Mouse (Mus musculus): ENCODE results near the gene Mgl2. TPM values are rescaled to one million over a fixed set of nuclear protein-coding genes. Genes with fewer than 3 reads are reported as not detected.

Gene Mgl2
- 5.1 TPM for polyA plus RNA-seq (2014; fragmentation: Illumina TruSeq; extraction: RNeasy Lipid Tissue Mini Kit (QIAGEN cat#74804); ENCODE audit: low replicate concordance)

DNA sequence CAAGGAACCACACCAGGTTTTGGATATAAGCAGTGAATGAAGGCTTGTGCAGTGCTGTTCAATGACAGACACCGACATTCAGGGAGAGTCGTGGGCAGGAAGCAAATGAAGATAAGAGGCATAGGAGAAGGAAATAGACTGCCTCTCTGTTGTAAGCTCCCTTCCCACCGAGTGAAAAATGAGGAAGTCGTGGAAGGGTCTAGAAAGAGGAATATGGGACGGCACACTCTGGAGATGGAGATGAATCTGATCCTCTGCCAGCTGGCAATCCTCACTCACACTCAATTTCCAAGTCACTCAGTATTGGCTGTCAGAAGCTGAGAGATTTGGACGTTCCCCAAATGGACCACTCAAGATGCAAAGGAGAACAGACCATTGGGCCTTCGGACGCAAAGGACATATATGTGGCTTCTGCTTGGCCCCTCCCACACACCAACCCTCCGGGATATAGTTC lies at the start of gene Mgl2:
TSS of gene Mgl2 (plus strand) at position 404 of the 454 bp plus-strand sequence.

DNA sequence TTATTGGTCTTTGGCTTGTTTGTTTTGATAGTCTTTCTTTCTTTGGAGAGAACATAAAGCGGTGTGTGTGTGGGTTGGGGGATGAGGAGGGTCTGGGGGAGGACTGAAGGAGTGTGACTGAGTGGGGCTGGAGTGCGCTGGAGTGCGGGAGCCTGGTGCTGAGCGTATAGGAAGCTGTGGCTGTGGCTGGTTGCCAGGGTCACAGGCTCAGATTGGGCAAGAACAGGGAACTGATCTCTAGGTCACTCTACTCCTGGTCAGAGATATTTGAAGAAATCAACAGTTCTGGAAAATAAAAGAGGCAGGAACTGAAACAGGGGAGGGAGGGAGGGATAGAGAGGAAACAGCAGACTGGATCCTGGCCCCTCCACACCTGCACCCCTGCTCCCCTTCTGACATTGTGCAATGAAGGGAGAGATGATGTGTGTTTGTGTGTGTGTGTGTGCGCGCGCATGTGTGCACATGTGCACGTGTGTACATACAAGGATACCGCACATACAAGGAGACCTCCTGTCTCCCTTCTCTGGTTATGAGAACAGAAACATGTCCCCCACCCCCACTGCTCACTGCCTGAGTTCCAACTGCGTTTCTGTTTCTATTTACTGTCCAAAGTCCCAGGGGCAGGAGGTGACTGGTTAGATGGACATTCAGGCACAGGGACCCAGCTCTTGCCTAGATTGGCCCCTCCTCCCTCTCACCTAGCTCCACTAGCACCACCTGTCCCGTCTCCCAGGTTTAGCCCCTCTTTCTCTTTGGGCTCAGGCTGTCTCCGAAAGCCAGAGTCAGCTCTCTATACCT lies 37.9 kb upstream of the Mgl2 start, which contains the start of gene Asgr2:
TSS of gene Asgr2 (plus strand) at position 659 of the 798 bp plus-strand sequence.

DNA sequence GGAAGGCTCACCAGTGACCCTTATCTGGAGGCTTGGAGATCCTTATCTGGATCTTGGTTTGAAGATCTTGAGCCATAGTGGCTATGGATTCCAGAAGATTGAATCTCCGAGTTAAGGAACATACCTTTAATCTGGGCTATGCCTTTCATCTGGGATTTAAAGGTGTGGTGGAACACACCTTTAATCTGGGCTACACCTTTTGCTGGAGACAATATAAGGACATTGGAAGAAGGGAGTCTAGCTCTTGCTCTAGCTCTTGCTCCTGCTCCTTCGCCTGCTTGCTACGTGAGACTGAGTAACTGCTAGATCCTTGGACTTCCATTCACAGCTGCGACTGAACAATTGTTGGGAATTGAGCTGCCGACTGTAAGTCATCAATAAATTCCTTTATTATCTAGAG lies 25.8 kb downstream of the Mgl2 start, which contains the start of gene Clec10a:
TSS of gene Clec10a (plus strand) at position 301 of the 400 bp plus-strand sequence.

Other genes starting within 250 kb of the Mgl2 start
- 1.4 TPM for gene Kctd11, start 248.9 kb upstream of the Mgl2 start, polyA plus RNA-seq (2014; fragmentation: Illumina TruSeq; extraction: RNeasy Lipid Tissue Mini Kit (QIAGEN cat#74804); ENCODE audit: low replicate concordance)
- 0.67 TPM for gene Acap1, start 234.8 kb upstream of the Mgl2 start, polyA plus RNA-seq (2014; fragmentation: Illumina TruSeq; extraction: RNeasy Lipid Tissue Mini Kit (QIAGEN cat#74804); ENCODE audit: low replicate concordance)
- 7.0 TPM for gene 2810408A11Rik, start 229.3 kb upstream of the Mgl2 start, polyA plus RNA-seq (2014; fragmentation: Illumina TruSeq; extraction: RNeasy Lipid Tissue Mini Kit (QIAGEN cat#74804); ENCODE audit: low replicate concordance)
- gene Neurl4, start 229.3 kb upstream of the Mgl2 start, polyA plus RNA-seq (2014; fragmentation: Illumina TruSeq; extraction: RNeasy Lipid Tissue Mini Kit (QIAGEN cat#74804); ENCODE audit: low replicate concordance), result 1.6 TPM
- gene Gps2, start 216.4 kb upstream of the Mgl2 start, polyA plus RNA-seq (2014; fragmentation: Illumina TruSeq; extraction: RNeasy Lipid Tissue Mini Kit (QIAGEN cat#74804); ENCODE audit: low replicate concordance), result 10.7 TPM
- 136 TPM for gene Eif5a, start 208.4 kb upstream of the Mgl2 start, polyA plus RNA-seq (2014; fragmentation: Illumina TruSeq; extraction: RNeasy Lipid Tissue Mini Kit (QIAGEN cat#74804); ENCODE audit: low replicate concordance)
- gene Ybx2, start 194.5 kb upstream of the Mgl2 start, polyA plus RNA-seq (2014; fragmentation: Illumina TruSeq; extraction: RNeasy Lipid Tissue Mini Kit (QIAGEN cat#74804); ENCODE audit: low replicate concordance), result 2.3 TPM
- 0.33 TPM for gene Slc2a4, start 182.1 kb upstream of the Mgl2 start, polyA plus RNA-seq (2014; fragmentation: Illumina TruSeq; extraction: RNeasy Lipid Tissue Mini Kit (QIAGEN cat#74804); ENCODE audit: low replicate concordance)
- 140 TPM for gene Cldn7, start 165.6 kb upstream of the Mgl2 start, polyA plus RNA-seq (2014; fragmentation: Illumina TruSeq; extraction: RNeasy Lipid Tissue Mini Kit (QIAGEN cat#74804); ENCODE audit: low replicate concordance)
- 41.0 TPM for gene Ctdnep1, start 149.2 kb upstream of the Mgl2 start, polyA plus RNA-seq (2014; fragmentation: Illumina TruSeq; extraction: RNeasy Lipid Tissue Mini Kit (QIAGEN cat#74804); ENCODE audit: low replicate concordance)
- 3.9 TPM for gene Elp5, start 147.8 kb upstream of the Mgl2 start, polyA plus RNA-seq (2014; fragmentation: Illumina TruSeq; extraction: RNeasy Lipid Tissue Mini Kit (QIAGEN cat#74804); ENCODE audit: low replicate concordance)
- gene Gabarap, start 139.2 kb upstream of the Mgl2 start, polyA plus RNA-seq (2014; fragmentation: Illumina TruSeq; extraction: RNeasy Lipid Tissue Mini Kit (QIAGEN cat#74804); ENCODE audit: low replicate concordance), result 558 TPM
- gene Phf23, start 134.6 kb upstream of the Mgl2 start, polyA plus RNA-seq (2014; fragmentation: Illumina TruSeq; extraction: RNeasy Lipid Tissue Mini Kit (QIAGEN cat#74804); ENCODE audit: low replicate concordance), result 14.8 TPM
- gene Dvl2, start 129.7 kb upstream of the Mgl2 start, polyA plus RNA-seq (2014; fragmentation: Illumina TruSeq; extraction: RNeasy Lipid Tissue Mini Kit (QIAGEN cat#74804); ENCODE audit: low replicate concordance), result not detected
- gene Acadvl, start 114.9 kb upstream of the Mgl2 start, polyA plus RNA-seq (2014; fragmentation: Illumina TruSeq; extraction: RNeasy Lipid Tissue Mini Kit (QIAGEN cat#74804); ENCODE audit: low replicate concordance), result 4.8 TPM
- 0.30 TPM for gene Dlg4, start 113.4 kb upstream of the Mgl2 start, polyA plus RNA-seq (2014; fragmentation: Illumina TruSeq; extraction: RNeasy Lipid Tissue Mini Kit (QIAGEN cat#74804); ENCODE audit: low replicate concordance)
- gene Asgr1, start 76.2 kb upstream of the Mgl2 start, polyA plus RNA-seq (2014; fragmentation: Illumina TruSeq; extraction: RNeasy Lipid Tissue Mini Kit (QIAGEN cat#74804); ENCODE audit: low replicate concordance), result not detected
- gene Asgr2, start 37.7 kb upstream of the Mgl2 start, polyA plus RNA-seq (2014; fragmentation: Illumina TruSeq; extraction: RNeasy Lipid Tissue Mini Kit (QIAGEN cat#74804); ENCODE audit: low replicate concordance), result not detected
- gene Clec10a, start 25.9 kb downstream of the Mgl2 start, polyA plus RNA-seq (2014; fragmentation: Illumina TruSeq; extraction: RNeasy Lipid Tissue Mini Kit (QIAGEN cat#74804); ENCODE audit: low replicate concordance), result not detected
- not detected for gene Slc16a11, start 82.4 kb downstream of the Mgl2 start, polyA plus RNA-seq (2014; fragmentation: Illumina TruSeq; extraction: RNeasy Lipid Tissue Mini Kit (QIAGEN cat#74804); ENCODE audit: low replicate concordance)
- 2.9 TPM for gene Slc16a13, start 90.7 kb downstream of the Mgl2 start, polyA plus RNA-seq (2014; fragmentation: Illumina TruSeq; extraction: RNeasy Lipid Tissue Mini Kit (QIAGEN cat#74804); ENCODE audit: low replicate concordance)
- 1.4 TPM for gene Bcl6b, start 99.5 kb downstream of the Mgl2 start, polyA plus RNA-seq (2014; fragmentation: Illumina TruSeq; extraction: RNeasy Lipid Tissue Mini Kit (QIAGEN cat#74804); ENCODE audit: low replicate concordance)
- gene 0610010K14Rik, start 107.6 kb downstream of the Mgl2 start, polyA plus RNA-seq (2014; fragmentation: Illumina TruSeq; extraction: RNeasy Lipid Tissue Mini Kit (QIAGEN cat#74804); ENCODE audit: low replicate concordance), result 4.3 TPM
- gene Gm21988, start 109.5 kb downstream of the Mgl2 start, polyA plus RNA-seq (2014; fragmentation: Illumina TruSeq; extraction: RNeasy Lipid Tissue Mini Kit (QIAGEN cat#74804); ENCODE audit: low replicate concordance), result 0.59 TPM
- 24.1 TPM for gene Rnasek, start 109.5 kb downstream of the Mgl2 start, polyA plus RNA-seq (2014; fragmentation: Illumina TruSeq; extraction: RNeasy Lipid Tissue Mini Kit (QIAGEN cat#74804); ENCODE audit: low replicate concordance)
- 0.74 TPM for gene Alox12, start 125.0 kb downstream of the Mgl2 start, polyA plus RNA-seq (2014; fragmentation: Illumina TruSeq; extraction: RNeasy Lipid Tissue Mini Kit (QIAGEN cat#74804); ENCODE audit: low replicate concordance)
- not detected for gene Alox12e, start 192.3 kb downstream of the Mgl2 start, polyA plus RNA-seq (2014; fragmentation: Illumina TruSeq; extraction: RNeasy Lipid Tissue Mini Kit (QIAGEN cat#74804); ENCODE audit: low replicate concordance)
- 1.5 TPM for gene Alox15, start 221.7 kb downstream of the Mgl2 start, polyA plus RNA-seq (2014; fragmentation: Illumina TruSeq; extraction: RNeasy Lipid Tissue Mini Kit (QIAGEN cat#74804); ENCODE audit: low replicate concordance)